Mouse (Mus musculus) embryonic facial prominence, embryonic 15.5 days (tissue): Measurements from ENCODE around the gene Cxcl17. TPM values are rescaled to one million over a fixed set of nuclear protein-coding genes. Genes with fewer than 3 reads are reported as not detected.

Source experiments
- ATAC-seq: fragments of 200-750 bp; cut with Nextera tagmentation; 2 replicates; pipeline ENCODE4 v1.8.0; 2017; ENCODE audit warnings: low read depth, moderate TSS enrichment; ENCODE audit not compliant: insufficient number of reproducible peaks, low FRiP score, low TSS enrichment
- H3K27ac ChIP-seq: fragments of 300-500 bp; sonication (generic); replicated peaks from 2 replicates; pipeline ENCODE4 v1.5.1; 2015; ENCODE audit warnings: mild to moderate bottlenecking, inconsistent platforms
- H3K27me3 ChIP-seq: fragments of 300-500 bp; sonication (generic); 2 replicates; pipeline ENCODE4 v1.6.1; 2015; ENCODE audit warnings: inconsistent platforms
- H3K36me3 ChIP-seq: fragments of 300-500 bp; sonication (generic); 2 replicates; pipeline ENCODE4 v1.6.1; 2015; ENCODE audit warnings: mild to moderate bottlenecking, inconsistent platforms
- H3K4me1 ChIP-seq: fragments of 300-500 bp; sonication (generic); 2 replicates; pipeline ENCODE4 v1.6.1; 2015; ENCODE audit warnings: inconsistent platforms
- H3K4me2 ChIP-seq: fragments of 300-500 bp; sonication (generic); replicated peaks from 2 replicates; pipeline ENCODE4 v1.6.1; 2015; ENCODE audit warnings: mild to moderate bottlenecking, inconsistent platforms
- H3K4me3 ChIP-seq: fragments of 300-500 bp; sonication (generic); replicated peaks from 2 replicates; pipeline ENCODE4 v1.5.1; 2015; ENCODE audit warnings: mild to moderate bottlenecking, inconsistent platforms
- H3K9ac ChIP-seq: fragments of 300-500 bp; sonication (generic); 2 replicates; pipeline ENCODE4 v1.6.1; 2015; ENCODE audit warnings: inconsistent platforms
- H3K9me3 ChIP-seq: fragments of 300-500 bp; sonication (generic); replicated peaks from 2 replicates; pipeline ENCODE4 v1.6.1; 2016; ENCODE audit warnings: inconsistent platforms
- WGBS: fragments of 180-500 bp; shearing (Covaris S2); methylation state at CpG from one replicate; pipeline ENCODE4 v1.1.7; 2015; 5-methylcytosine and 5-hydroxymethylcytosine counted together
- polyA plus RNA-seq: library from polyadenylated mRNA; unstranded; fragments of >200 nt; fragmentation: Nextera tagmentation; extraction: Ambion mirVana; gene quantifications from 2 replicates; pipeline ENCODE4 v1.2.1, GENCODE M21; 2015

The Cxcl17 gene
- polyA plus RNA-seq, 1 experiment from 2014 or later, result 4.3 TPM

DNA sequence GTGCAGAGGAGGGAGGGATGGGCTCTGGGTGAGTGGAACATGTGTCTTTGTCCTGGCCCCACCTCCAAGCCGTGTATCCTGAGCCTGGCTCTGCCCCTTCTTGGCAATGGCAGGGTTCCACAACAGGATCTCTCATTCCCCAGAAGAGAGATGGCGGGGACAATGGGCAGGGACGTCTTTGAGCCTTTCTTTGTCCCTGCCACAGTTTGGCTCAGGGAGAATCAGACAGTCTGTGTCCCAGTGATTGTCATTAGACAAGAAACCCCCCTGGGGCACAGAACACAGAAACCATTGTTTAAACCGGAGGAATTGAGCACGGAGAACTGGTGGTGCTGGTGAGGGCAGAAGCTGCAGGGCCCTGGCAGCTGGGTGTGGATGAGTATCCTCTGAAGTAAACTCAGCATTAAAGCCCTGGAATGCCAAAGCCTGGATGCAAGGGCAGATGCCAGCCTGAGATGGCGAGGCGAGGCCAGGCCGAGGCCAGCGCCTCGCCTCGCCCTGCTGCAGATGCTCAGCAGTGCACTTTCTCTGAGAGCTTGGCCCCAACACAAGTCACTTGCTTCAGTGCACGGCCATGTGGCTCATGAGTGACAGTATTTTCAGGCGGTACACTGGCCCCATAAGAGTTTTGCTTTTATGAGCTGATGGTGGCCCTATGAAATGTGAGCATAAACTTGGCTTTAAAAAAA, 46.6 kb downstream of the Cxcl17 start:
- Histone ChIP-seq H3K4me2 (no peak overlapping the region), H3K4me3 (no peak overlapping the region), H3K9ac (no peak overlapping the region), H3K4me1 (peaks cover 26% of the 10 kb centered on the region), H3K27me3 (peaks cover 42% of the 10 kb centered on the region), H3K9me3 (no peaks in the 10 kb centered on the region), H3K27ac (peak overlapping the region; percentile 11; the same call in 1 of the 2 replicates), H3K36me3 (peaks cover 32% of the 10 kb centered on the region)
- 27% methylated on average over 13 of the region's 13 CpGs for WGBS
- no peak for ATAC-seq

DNA sequence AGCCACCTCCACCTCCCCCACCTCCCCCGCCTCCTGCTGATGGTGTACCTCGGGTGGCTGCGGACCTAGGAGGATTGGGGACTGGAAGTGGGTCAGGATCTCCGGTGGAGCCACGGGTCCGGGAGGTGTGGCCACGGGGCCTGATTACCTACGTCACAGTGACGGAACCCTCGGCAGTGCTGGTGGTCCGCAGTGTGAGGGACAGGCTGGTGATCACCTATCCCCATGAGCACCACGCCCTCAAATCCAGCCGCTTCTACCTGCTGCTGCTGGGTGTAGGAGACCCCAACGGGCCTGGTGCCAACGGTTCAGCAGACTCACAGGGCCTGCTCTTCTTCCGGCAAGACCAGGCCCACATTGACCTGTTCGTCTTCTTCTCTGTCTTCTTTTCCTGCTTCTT, 49.1 kb downstream of the Cxcl17 start:
- no peak overlapping the region for H3K27ac ChIP-seq

GRCm38 (mm10) chr7:25363151-25363550, 49.5 kb downstream of the Cxcl17 start:
- Histone ChIP-seq H3K4me2 (no peak overlapping the region), H3K27ac (no peak overlapping the region), H3K4me3 (no peak overlapping the region), H3K36me3 (peaks cover 56% of the 10 kb centered on the region), H3K27me3 (peaks cover 21% of the 10 kb centered on the region), H3K4me1 (peaks cover 26% of the 10 kb centered on the region), H3K9ac (no peak overlapping the region), H3K9me3 (no peaks in the 10 kb centered on the region)
- 85% methylated on average over 19 of the region's 19 CpGs for WGBS
- peak; percentile 17; the same call in 1 of the 2 replicates for ATAC-seq

More for the DNA sequence above, 49.1 kb downstream of the Cxcl17 start:
- 94% methylated on average over 17 of the region's 17 CpGs for WGBS
- Histone ChIP-seq H3K27me3 (peaks cover 26% of the 10 kb centered on the region), H3K4me2 (no peak overlapping the region), H3K36me3 (peaks cover 54% of the 10 kb centered on the region), H3K4me1 (peaks cover 26% of the 10 kb centered on the region), H3K9ac (no peak overlapping the region), H3K9me3 (no peaks in the 10 kb centered on the region), H3K4me3 (no peak overlapping the region)
- no peak for ATAC-seq

DNA sequence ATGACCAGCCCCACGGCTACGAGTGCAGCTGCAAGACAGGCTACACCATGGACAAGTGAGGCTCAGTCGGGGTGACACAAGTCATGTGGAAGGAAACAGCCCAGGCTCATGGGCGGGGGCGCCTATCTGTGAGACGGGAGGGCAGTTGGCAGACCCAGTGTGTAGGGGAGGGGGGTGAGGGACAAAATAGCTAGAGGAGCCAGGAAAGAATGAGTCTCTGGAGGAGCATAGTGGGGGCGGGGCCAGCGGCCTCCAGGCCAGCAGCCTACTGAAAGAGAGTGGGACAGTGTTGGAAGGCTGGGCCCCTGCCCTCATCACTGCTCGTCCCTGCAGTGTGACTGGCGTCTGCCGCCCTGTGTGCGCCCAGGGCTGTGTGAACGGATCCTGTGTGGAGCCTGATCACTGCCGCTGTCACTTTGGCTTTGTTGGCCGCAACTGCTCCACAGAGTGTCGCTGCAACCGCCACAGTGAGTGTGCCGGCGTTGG, 53.9 kb downstream of the Cxcl17 start:
- no peak overlapping the region for H3K4me2 ChIP-seq
- no peaks in the 10 kb centered on the region for H3K27me3 ChIP-seq
- H3K4me1 ChIP-seq, result no peaks in the 10 kb centered on the region
- no peak overlapping the region for H3K9ac ChIP-seq
- no peak overlapping the region for H3K4me3 ChIP-seq
- peaks cover 78% of the 10 kb centered on the region for H3K36me3 ChIP-seq
- H3K27ac ChIP-seq, result no peak overlapping the region
- WGBS, result 73% methylated on average over 19 of the region's 19 CpGs
- no peaks in the 10 kb centered on the region for H3K9me3 ChIP-seq
- no peak for ATAC-seq

Other genes with a start within 250 kb of the Cxcl17 start
- gene Pou2f2, start 233.2 kb downstream of the Cxcl17 start, polyA plus RNA-seq, result 1.1 and 2.0 TPM in 2 replicates
- 13.2 and 14.7 TPM in 2 replicates for gene Dedd2, start 192.3 kb downstream of the Cxcl17 start, polyA plus RNA-seq
- gene Zfp526, start 191.5 kb downstream of the Cxcl17 start, polyA plus RNA-seq, result 3.3 TPM in 2 replicates
- gene Gsk3a, start 175.0 kb downstream of the Cxcl17 start, polyA plus RNA-seq, result 11.5 and 13.0 TPM in 2 replicates
- gene Erf, start 162.1 kb downstream of the Cxcl17 start, polyA plus RNA-seq, result 21.0 and 22.1 TPM in 2 replicates
- gene Cic, start 145.2 kb downstream of the Cxcl17 start, polyA plus RNA-seq, result 46.3 and 50.6 TPM in 2 replicates
- gene Pafah1b3, start 114.9 kb downstream of the Cxcl17 start, polyA plus RNA-seq, result 213 and 216 TPM in 2 replicates
- 0.49 and 0.65 TPM in 2 replicates for gene Prr19, start 111.5 kb downstream of the Cxcl17 start, polyA plus RNA-seq
- 1.2 and 1.8 TPM in 2 replicates for gene Tmem145, start 106.8 kb downstream of the Cxcl17 start, polyA plus RNA-seq
- 16.4 and 17.3 TPM in 2 replicates for gene Megf8, start 95.7 kb downstream of the Cxcl17 start, polyA plus RNA-seq
- gene Cnfn, start 43.2 kb downstream of the Cxcl17 start, polyA plus RNA-seq, result 382 and 413 TPM in 2 replicates
- 8.3 and 10.2 TPM in 2 replicates for gene Lipe, start 14.2 kb downstream of the Cxcl17 start, polyA plus RNA-seq
- 6.7 and 7.1 TPM in 2 replicates for gene Ceacam1, start 64.7 kb upstream of the Cxcl17 start, polyA plus RNA-seq
- 0.11 TPM in 1 of 2 replicates, not detected in the other for gene Ceacam2, start 127.0 kb upstream of the Cxcl17 start, polyA plus RNA-seq
- not detected in 2 replicates for gene Erich4, start 203.0 kb upstream of the Cxcl17 start, polyA plus RNA-seq
- 30.6 and 33.8 TPM in 2 replicates for gene Dmac2, start 206.5 kb upstream of the Cxcl17 start, polyA plus RNA-seq
- gene B3gnt8, start 213.8 kb upstream of the Cxcl17 start, polyA plus RNA-seq, result 13.5 and 13.8 TPM in 2 replicates
- gene Bckdha, start 246.1 kb upstream of the Cxcl17 start, polyA plus RNA-seq, result 55.3 and 64.7 TPM in 2 replicates
- gene Exosc5, start 246.3 kb upstream of the Cxcl17 start, polyA plus RNA-seq, result 70.1 and 71.3 TPM in 2 replicates